Mouse (Mus musculus): ENCODE data around the gene Cldn4.

The Cldn4 gene

GRCm38 (mm10) chr5:134946857-134947255 lies at the start of gene Cldn4:
TSS of gene Cldn4 (minus strand) at chr5:134946934.
- no peak for DNase-seq (ENCODE audit: low read depth, low spot score)

DNA sequence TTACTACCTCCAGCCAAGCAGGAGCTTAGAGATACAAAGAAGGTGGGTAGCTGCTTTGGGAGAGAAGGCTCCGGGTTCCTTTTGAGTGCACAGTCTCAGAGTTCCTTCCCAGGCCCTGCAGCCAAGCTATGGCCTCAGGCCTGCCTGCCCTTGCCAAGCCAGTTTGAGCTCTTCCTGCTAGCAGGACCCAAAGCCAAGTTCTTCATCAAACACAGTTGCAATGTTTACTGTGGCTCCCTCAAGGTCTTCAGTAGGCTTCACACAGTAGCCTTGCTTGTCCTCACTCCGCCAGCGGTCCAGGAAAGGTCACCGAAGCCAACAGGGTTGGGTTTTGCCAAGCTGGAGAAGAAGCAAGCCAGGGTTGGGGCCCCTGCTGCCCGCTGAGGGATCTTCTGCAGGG lies 45.8 kb upstream of the Cldn4 start:
- no peak for DNase-seq (ENCODE audit: low read depth, low spot score)

- DNase-seq (ENCODE audit: low read depth, low spot score), result no peak
Measured at GRCm38 (mm10) chr5:134989741-134990140, 43.0 kb upstream of the Cldn4 start.

DNA sequence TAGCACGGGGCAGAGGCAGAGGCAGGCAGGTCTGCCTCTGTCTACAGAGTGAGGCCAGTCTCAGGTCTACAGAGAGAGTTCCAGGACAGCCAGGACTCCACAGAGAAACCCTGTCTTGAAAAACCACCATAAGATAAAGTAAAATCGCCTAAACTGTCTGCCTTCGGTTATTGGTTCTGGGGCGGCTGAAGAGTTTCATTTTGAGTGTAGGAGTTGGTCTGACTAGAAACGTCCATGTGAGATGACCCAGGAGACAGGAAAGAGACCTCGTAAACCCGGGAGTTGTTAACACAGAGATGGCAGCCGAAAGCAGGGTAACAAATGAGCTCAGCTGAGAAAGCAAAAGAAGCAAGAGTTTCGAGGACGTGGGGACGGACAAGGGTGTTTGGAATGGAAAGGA lies 42.4 kb upstream of the Cldn4 start:
- no peak for DNase-seq (ENCODE audit: low read depth, low spot score)

DNA sequence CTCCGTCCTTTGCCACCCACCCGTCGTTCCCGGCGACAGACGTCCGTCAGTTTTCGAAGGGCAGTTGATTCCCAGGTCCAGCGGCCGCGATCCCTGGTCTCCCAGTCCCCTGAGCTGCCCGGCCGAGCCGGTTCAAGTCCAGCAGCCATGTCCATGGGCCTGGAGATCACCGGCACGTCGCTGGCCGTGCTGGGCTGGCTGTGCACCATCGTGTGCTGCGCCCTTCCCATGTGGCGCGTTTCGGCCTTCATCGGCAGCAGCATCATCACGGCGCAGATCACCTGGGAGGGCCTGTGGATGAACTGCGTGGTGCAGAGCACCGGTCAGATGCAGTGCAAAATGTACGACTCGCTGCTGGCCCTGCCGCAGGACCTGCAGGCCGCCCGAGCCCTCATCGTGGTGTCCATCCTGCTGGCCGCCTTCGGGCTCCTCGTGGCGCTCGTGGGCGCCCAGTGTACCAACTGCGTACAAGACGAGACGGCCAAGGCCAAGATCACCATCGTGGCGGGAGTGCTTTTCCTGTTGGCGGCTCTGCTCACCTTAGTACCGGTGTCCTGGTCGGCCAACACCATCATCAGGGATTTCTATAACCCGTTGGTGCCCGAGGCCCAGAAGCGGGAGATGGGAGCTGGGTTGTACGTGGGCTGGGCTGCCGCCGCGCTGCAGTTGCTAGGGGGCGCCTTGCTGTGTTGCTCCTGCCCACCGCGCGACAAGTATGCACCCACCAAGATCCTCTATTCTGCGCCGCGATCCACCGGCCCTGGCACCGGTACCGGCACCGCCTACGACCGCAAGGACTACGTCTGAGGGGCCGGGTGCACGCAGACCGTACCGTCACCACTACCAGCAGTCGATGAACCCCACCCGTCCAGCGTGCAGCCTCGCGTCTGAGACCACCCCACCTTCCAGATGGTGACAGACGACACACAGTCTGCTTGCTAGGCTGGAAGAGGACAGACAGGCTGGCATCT lies 39.8 kb upstream of the Cldn4 start:
- no peak for DNase-seq (ENCODE audit: low read depth, low spot score)

GRCm38 (mm10) chr5:134985633-134986297 lies 39.0 kb upstream of the Cldn4 start, which contains the start of gene Cldn3:
TSS of gene Cldn3 (plus strand) at chr5:134986214.
- no peak for DNase-seq (ENCODE audit: low read depth, low spot score)

DNA sequence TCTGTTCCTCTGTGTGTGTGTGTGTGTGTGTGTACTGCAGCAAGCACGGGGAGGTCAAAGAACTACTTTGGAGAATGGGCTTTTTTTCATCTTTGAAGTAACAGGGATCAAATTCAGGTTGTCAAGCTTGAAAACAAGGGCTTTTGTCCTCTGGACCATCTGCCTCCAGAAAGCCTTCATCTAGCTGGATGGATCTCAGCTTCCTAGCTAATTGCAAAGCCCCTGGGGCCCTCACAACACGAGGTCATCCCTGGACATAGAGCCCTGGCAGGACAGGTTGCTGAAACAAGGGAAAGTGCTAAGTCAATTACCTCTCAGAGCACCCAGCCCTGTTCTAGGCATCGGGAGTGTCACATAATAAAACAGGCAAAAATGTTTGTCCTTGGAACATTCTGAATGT lies 37.0 kb upstream of the Cldn4 start:
- DNase-seq (ENCODE audit: low read depth, low spot score), result no peak

DNA sequence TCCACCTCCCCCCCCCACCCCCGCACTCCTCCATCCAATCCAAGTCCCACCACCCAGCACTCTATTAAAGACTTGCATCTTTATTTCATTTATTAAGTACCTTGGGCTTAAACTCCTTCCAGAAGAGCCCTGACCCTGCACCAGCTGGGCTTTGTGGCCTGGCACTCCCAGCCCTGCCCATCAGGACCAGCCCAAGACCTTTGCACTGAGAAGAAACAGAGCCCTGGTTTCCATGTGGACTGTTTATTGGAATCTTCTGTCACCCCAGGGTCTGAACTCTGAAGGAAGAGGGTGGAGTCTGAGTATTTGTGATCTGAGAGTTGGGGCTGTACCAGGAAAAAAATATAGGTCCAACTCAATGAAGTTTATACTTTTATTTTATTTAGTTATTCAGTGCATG lies 36.4 kb upstream of the Cldn4 start:
- DNase-seq (ENCODE audit: low read depth, low spot score), result no peak

- no peak for DNase-seq (ENCODE audit: low read depth, low spot score)
Measured at GRCm38 (mm10) chr5:134981149-134981548, 34.4 kb upstream of the Cldn4 start.

GRCm38 (mm10) chr5:134977837-134978236 lies 31.1 kb upstream of the Cldn4 start:
- DNase-seq (ENCODE audit: low read depth, low spot score), result no peak

- DNase-seq (ENCODE audit: low read depth, low spot score), result no peak
Measured at GRCm38 (mm10) chr5:134976577-134977250, 30.0 kb upstream of the Cldn4 start.

DNA sequence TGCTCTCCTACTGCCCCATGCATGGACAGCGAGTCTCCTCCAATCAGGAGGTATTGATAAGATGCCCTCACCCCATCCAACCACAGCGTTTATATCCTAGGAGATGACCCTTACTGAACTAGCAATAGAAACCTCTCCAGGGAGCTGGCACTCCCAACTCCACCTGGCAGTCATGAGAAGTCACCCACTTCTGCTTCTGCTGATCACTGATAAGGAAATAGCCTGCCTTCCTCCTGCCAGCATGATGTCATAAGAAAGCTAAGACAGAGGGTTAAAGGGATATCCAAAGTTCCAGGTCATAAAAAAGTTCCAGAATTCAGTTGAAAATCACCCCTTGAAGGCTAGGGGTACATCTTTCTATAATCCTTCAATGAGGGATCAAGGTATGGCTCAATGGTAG lies 29.4 kb upstream of the Cldn4 start:
- DNase-seq (ENCODE audit: low read depth, low spot score), result no peak

DNA sequence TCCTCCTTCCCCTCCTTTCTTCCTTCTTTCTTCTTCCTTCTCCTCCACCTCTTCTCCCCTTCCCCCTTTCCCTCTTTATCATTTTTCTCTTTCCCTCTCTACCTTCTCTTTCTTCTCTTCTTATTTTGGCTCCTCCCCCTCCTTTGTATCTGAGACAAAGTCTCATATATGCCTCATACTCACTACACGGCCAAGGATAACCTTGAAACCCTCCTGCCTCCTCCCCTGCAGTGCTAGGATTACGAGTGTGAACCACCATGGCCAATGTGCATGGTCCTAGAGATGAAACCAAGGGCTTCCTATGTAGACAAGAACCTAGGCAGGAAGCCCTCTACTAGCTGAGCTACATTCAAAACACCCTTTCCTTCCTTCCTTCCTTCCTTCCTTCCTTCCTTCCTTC lies 28.2 kb upstream of the Cldn4 start:
- no peak for DNase-seq (ENCODE audit: low read depth, low spot score)

DNA sequence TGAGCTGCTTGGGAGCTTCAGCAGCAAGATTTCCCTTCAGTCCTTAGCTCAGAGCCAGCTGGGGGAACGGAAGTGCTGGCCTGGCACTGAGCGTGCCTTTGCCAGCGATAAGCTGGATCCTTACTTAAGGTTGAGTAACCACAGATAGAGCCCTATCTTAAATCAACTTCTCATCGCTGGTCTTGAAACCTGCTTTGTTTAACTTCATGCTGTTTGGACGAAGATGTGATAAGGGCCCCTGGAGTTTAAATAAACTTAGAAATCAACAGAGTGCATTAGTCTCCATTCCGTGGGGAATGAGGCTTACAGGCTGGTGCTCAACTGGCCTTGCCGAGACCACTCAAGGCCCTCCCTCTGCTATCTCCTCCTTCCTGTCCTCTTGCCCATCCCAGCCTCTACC lies 27.6 kb upstream of the Cldn4 start:
- DNase-seq (ENCODE audit: low read depth, low spot score), result no peak

DNA sequence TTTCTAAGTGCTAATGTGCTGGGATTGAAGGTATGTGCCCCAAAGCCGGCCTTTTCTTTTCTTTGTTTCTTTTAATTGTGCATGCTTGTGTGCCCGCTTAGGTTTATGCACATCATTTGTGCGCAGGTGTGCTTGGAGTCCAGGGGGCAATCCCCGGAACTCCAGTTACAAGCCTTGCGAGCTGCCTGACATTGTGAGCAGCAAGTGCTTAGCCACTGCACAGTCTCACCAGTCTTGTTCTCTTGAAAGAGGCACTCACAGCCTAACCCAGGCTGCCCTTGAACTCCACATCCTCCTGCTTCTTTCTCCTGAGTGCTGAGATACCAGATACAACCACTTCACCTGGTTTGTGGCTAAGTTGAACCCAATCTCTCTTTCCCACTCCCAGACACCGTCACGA lies 26.8 kb upstream of the Cldn4 start:
- no peak for DNase-seq (ENCODE audit: low read depth, low spot score)

GRCm38 (mm10) chr5:134973081-134973480 lies 26.3 kb upstream of the Cldn4 start:
- DNase-seq (ENCODE audit: low read depth, low spot score), result no peak

- no peak for DNase-seq (ENCODE audit: low read depth, low spot score)
Measured at GRCm38 (mm10) chr5:134970671-134971070, 23.9 kb upstream of the Cldn4 start.

GRCm38 (mm10) chr5:134967164-134967944 lies 20.6 kb upstream of the Cldn4 start:
- DNase-seq (ENCODE audit: low read depth, low spot score), result no peak

DNA sequence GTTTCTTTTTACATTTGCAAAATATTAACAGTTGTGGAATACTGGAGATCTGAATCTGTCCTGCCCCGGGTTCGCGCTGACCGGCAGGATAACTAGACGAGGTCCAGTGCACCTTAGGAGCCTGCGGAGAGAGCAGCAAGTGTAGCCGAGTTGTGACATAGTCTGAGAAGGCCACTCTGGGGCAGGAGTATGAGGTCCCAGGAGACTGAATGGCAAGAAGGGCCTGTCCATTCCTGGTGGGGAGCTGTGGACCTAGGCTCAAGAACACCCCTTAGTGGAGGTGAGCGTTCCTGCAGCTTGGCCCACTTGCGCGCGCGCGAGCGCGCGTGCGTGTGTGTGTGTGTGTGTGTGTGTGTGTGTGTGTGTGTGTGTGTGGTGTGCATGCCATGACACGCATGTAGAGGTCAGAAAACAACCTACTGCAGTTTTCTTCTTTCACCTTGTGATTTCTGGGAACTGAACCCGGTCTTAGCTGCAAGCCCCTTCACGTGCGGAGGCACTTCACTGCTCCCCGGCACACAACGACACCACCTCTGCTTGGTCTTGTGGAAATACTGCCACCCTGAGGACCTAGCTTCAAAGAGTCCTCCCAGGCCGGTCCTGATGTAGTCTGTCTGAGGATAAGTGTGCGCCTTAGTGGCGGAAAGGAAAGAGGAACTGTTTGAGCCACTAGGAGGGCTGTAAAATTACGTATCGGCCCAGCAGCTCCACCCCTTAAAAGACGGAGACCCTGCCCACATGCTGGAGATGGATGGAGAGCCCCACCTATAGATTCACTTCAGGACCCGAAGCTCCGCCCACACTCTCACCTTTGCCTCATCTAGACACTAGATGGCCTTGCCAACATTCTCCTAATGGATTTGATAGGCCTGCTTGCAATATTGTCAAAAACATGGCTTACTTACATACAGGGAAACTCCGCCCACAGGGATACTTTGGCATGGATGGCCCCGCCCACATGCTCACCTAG lies 19.4 kb upstream of the Cldn4 start:
- DNase-seq (ENCODE audit: low read depth, low spot score), result no peak

DNA sequence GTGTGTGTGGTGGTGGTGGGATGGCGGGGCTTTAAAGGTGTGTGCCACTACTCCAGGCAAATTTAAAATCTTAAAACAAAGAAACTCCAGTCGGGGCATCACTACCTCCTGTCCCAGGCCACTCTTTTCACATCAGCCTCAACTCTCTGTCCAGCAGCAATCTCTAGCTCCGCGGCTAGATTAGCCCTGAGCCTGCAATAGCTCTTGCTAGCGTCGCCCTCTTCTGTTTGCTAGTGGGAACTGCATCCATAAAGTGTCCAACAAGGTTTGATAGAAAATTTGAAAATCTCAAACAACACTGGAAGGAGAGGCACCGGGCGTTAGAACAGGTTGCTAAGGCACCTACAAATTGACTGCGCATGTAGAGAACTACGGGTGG lies 18.7 kb upstream of the Cldn4 start:
- no peak for DNase-seq (ENCODE audit: low read depth, low spot score)
